Mouse (Mus musculus) heart, adult 2 months (tissue): ENCODE measurements around the gene Ndnf.

Experiments
- CTCF ChIP-seq: fragments of 200-600 bp; IDR thresholded peaks from 2 replicates; pipeline ENCODE4 v1.8.1; 2022; ENCODE audit warnings: antibody characterized with exemption, mild to moderate bottlenecking, moderate library complexity
- EP300 ChIP-seq: fragments of 200-500 bp; IDR thresholded peaks from 2 replicates; pipeline ENCODE4 v1.6.1; 2011; ENCODE audit warnings: low read depth, low read length, control low read depth; ENCODE audit not compliant: insufficient read depth
- POLR2A ChIP-seq: fragments of 200-500 bp; IDR thresholded peaks from 2 replicates; pipeline ENCODE4 v1.6.1; 2011; ENCODE audit warnings: mild to moderate bottlenecking, low read depth, low read length, control low read depth; ENCODE audit not compliant: insufficient read depth

- TF ChIP-seq CTCF (no peak), POLR2A (no peak), EP300 (no peak)
Measured at GRCm38 (mm10) chr6:65728261-65728660, 56.9 kb downstream of the Ndnf start.
